8 mouse cellular contexts compared by ENCODE assay signal in genomic region chr8:125557391-125558108, GRCm38 (mm10). TPM values are rescaled to one million over a fixed set of nuclear protein-coding genes. Genes with fewer than 3 reads are reported as not detected.
DNase-seq lines count a peak whose midpoint lies in the region; ATAC-seq and TF ChIP-seq lines count a peak whose summit lies in the region.

No protein-coding gene starts in this region.

- no peak for TF ChIP-seq CTCF in bone marrow, adult 2 months (IDR thresholded peaks at IDR 0.05; ENCODE audit: control insufficient read depth, insufficient read depth, low read length)

- 45% methylated on average over 10 of the region's 10 CpGs for WGBS in bone marrow, adult 2 months
- 66% methylated on average over 10 of the region's 10 CpGs for WGBS in hindbrain, embryonic 14.5 days
- 64% methylated on average over 10 of the region's 10 CpGs for WGBS in midbrain, embryonic 15.5 days

- no peak overlapping the region for H3K4me3 ChIP-seq in bone marrow, adult 2 months (replicated peaks; ENCODE audit: control insufficient read depth, low read depth, low read length)
- no peak overlapping the region for H3K4me3 ChIP-seq in hindbrain, embryonic 14.5 days (replicated peaks; ENCODE audit: low read length)
- no peak overlapping the region for H3K4me3 ChIP-seq in midbrain, embryonic 15.5 days

- H3K9ac ChIP-seq in hindbrain, embryonic 14.5 days: no peak overlapping the region
- H3K9ac ChIP-seq in midbrain, embryonic 15.5 days: no peak overlapping the region

- no peak for ATAC-seq in hindbrain, embryonic 14.5 days (ENCODE audit: low FRiP score)
- no peak for ATAC-seq in midbrain, embryonic 15.5 days (replicated peaks)
- no peak for ATAC-seq in activated CD4-positive, CD25-positive, alpha-beta regulatory T cell, adult 4 months

- no peaks in the 10 kb centered on the region for H3K27me3 ChIP-seq in hindbrain, embryonic 14.5 days (ENCODE audit: control insufficient read depth, insufficient read depth, low read length)
- H3K27me3 ChIP-seq in midbrain, embryonic 15.5 days (replicated peaks): no peaks in the 10 kb centered on the region

- peaks cover 14% of the 10 kb centered on the region for H3K4me1 ChIP-seq in bone marrow, adult 2 months (ENCODE audit: control insufficient read depth, insufficient read depth, low read length)
- H3K4me1 ChIP-seq in hindbrain, embryonic 14.5 days (replicated peaks; ENCODE audit: control insufficient read depth, insufficient read depth, low read length): peaks cover 49% of the 10 kb centered on the region
- peaks cover 59% of the 10 kb centered on the region for H3K4me1 ChIP-seq in midbrain, embryonic 15.5 days

- TF ChIP-seq POLR2A in bone marrow, adult 2 months (IDR thresholded peaks at IDR 0.05; ENCODE audit: borderline replicate concordance, control insufficient read depth, low read depth, low read length): no peak

- peak; percentile 19 for DNase-seq in kidney, adult 18-20 months
- DNase-seq in kidney, adult 11 months: no peak
- no peak for DNase-seq in hindbrain, embryonic 14.5 days (ENCODE audit: low spot score)
- DNase-seq in frontal cortex, postnatal 10 days (ENCODE audit: low spot score in 2 of 2): no peak
- DNase-seq in ovary, postnatal 10 days (ENCODE audit: low spot score): no peak

- no peaks in the 10 kb centered on the region for H3K36me3 ChIP-seq in hindbrain, embryonic 14.5 days (replicated peaks; ENCODE audit: control insufficient read depth, insufficient read depth)
- H3K36me3 ChIP-seq in midbrain, embryonic 15.5 days (replicated peaks): no peaks in the 10 kb centered on the region

- peak overlapping the region; percentile 44; the same call in 1 of the 2 replicates for H3K4me2 ChIP-seq in hindbrain, embryonic 14.5 days (replicated peaks)
- H3K4me2 ChIP-seq in midbrain, embryonic 15.5 days: no peak overlapping the region

- H3K27ac ChIP-seq in bone marrow, adult 2 months (ENCODE audit: control insufficient read depth, insufficient read depth, low read depth, low read length, poor library complexity): peak overlapping the region; percentile 68; the same call in 1 of the 2 replicates
- H3K27ac ChIP-seq in hindbrain, embryonic 14.5 days: peak overlapping the region; percentile 85; the same call in 1 of the 2 replicates
- H3K27ac ChIP-seq in midbrain, embryonic 15.5 days: peak overlapping the region; percentile 85

- H3K9me3 ChIP-seq in hindbrain, embryonic 14.5 days (ENCODE audit: control insufficient read depth, low read length): no peaks in the 10 kb centered on the region
- no peaks in the 10 kb centered on the region for H3K9me3 ChIP-seq in midbrain, embryonic 15.5 days

RNA-seq across cellular contexts. Expression of gene Sipa1l2, which starts 12.1 kb away (rescaled TPM):
- 2.4 and 6.7 TPM in 2 replicates for polyA plus RNA-seq in bone marrow, adult 2 months (2011; ENCODE audit: insufficient read depth, insufficient read length, low replicate concordance, missing spikeins)
- polyA plus RNA-seq in hindbrain, embryonic 14.5 days (2014; fragmentation: Nextera tagmentation; extraction: Ambion mirVana): 19.3 and 22.1 TPM in 2 replicates
- polyA plus RNA-seq in midbrain, embryonic 15.5 days (2015; fragmentation: Nextera tagmentation; extraction: Ambion mirVana): 28.2 and 28.7 TPM in 2 replicates
- polyA plus RNA-seq in activated CD4-positive, CD25-positive, alpha-beta regulatory T cell, adult 4 months (2017; shearing (Covaris generic)): 1 to 10 TPM; 1.3 to 2.2 TPM
